Mouse (Mus musculus) spleen, postnatal 36 days (tissue): ENCODE data around the gene Zfp804a.

Source experiments
- DNase-seq, 2 experiments: peaks; one replicate each; pipeline ENCODE4 v3.0.0; 2022; ENCODE audit warnings: low spot score in 2 of 2, mixed read lengths in 1 of 2

Gene Zfp804a

DNA sequence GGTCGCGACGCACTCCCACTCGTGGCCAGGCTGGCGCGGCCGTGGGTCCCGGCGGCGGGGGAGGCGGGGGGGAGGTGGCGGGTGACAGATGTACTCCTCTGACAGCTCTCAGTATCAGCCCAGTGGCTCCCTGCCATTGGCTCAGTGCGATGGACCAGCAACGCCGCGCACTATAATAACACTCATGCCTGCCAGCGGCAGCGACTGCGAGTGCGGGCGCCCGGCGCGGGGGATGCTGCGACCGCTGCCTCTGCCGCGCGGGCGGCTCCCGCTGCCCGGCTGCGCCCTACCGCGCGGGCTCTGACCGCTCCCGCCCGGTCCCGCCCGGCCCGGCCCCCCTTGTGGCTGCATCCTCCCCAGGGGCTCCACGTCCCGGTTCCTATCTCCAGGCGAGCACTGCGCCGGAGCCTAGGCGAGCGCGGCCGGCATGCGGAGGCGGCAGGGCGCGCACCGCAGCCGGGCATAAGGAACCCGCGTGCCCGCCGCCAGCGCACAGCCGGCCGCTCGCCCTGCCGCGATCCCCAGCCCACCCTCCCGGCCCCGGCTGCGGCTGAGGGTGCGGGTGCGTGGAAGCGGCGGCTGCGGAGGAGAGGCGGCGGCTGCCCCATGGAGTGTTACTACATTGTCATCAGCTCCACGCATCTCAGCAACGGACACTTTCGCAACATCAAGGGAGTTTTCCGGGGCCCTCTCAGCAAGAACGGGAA, at the start of gene Zfp804a:
Gene Zfp804a (plus strand): TSS at position 38 of the 707 bp plus-strand sequence.
- DNase-seq = no peak

DNA sequence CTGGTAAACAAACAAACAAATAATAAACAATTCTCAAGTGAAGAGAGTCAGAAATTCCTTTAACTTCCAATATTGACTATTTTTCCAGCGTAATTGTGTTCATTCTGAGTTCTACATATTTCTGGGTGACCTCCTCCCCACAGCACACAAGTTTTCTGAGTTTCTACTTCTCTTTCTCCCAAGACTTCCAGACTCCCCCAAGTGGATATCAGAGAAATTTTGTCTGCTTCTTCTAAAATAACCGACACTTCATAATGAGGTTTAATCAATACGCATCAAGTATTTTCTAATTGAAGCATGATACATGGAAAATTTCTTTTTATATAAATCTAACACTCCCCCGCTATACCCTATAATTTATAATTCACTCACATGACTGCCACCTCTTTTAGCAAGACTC, 1.4 kb upstream of the Zfp804a start:
- no peak for DNase-seq

DNA sequence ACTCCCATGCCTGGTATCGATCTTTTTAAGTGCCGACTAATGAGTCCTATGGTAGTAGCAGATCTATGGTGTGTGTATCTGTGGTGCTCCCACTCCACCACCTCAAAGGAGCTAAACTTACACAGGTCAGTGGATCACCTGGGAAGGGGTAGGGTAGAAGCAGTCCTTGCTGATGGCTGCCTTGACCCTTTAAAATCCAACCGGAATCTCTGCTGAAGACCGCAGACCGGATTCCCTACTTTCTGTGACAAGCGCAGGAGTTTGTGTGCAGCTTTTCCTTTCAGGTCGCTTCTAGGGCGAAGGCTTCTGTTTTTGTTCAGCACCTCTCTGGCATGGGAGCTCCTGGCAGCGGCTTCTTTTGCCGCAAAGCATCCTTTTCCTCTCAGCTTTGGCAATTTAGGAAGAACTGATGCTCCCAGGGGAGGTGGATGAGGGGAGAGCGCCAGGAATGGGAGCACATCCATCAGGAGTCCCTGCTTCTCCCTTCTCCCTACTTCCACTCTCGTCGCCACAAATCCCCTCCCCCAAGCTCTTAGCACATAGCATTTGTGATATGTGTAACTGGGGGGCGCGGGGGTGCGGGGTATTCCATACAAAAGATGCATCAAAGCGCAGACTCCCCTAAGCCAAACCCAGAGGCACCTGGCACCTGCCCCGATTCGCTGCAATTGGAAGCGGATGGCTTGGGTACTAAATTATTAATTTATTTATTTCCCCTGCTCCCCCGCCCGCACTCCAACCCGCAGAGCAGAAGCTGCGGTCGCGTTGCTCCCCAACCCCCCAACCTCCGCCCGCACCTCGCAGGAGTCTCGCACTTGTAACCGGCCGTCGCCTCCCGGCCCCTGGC, 461 bp upstream of the Zfp804a start:
- no peak for DNase-seq

DNA sequence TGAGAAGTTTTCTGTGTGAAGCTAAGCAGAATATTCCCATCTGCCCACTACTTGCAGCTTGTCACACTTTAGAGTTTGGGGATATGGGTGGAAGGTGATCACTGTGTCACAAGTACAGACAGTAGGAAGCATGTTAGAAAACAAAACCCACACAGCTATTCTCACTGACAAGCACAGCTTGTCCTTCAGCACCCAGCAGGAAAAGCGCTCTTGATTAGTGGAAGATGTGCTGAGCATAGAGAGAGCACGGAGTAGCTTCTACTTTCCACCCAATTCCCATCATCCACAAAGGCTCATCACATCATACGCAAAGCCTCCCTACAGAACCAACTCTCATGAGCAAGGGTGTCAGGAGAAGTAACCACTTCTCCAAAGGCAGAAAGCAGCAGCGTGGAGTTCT, 1.4 kb downstream of the Zfp804a start:
- no peak for DNase-seq

DNA sequence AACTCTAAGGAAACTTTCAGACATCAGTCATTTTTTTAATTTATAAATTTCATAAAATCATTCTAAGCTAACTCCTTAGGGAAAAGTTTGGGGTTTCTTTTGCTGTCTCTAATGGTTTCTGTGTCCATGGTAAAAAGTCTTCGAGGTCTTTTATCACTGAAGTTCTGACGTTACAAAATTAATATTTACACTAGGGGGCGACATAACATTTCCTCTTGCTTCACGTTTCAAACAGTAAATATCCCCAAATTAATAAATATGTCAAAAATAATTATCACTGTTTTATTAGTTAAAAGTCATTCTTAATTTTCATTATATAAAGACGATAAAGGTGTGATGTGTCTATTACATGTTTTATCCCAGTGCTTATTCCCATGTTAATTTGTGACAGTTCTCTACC, 11.6 kb downstream of the Zfp804a start:
- DNase-seq = no peak

DNA sequence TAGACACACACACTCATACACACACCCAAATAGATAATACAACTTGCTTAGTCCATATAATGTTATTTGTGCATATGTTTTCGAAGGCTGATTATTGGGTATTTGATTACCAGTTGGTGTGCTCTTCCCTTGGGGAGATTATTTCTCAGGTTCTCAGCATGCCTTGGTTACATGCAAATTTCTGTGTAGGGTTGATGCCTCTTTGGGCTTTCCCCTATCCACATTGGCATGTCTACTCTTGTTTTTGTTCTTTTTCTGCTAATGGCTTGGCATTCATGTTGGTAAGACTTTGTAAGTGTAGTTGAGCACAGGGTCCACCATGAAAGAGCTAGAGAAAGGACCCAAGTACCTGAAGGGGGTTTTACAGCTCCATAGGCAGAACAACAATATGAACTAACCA, 14.9 kb downstream of the Zfp804a start:
- no peak for DNase-seq

DNA sequence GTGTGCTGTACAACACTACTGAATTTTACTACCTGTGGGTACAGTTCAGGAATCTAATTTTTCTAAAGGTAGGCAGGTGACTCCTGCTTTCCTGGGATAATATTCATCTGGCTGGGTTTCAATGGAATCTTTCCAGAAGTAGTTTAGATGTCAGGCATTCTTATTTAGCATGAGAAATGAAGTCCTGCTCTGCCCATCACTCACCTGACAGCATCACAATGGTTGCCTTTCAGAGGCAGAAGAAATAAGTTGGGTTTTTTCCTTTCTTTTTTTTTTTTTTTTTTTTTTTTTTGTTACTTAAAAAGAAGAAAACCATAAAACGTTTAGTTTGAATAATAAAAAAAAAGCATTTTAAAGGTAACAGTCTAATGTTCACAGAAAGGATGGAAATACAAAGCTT, 16.1 kb downstream of the Zfp804a start:
- DNase-seq = no peak

DNA sequence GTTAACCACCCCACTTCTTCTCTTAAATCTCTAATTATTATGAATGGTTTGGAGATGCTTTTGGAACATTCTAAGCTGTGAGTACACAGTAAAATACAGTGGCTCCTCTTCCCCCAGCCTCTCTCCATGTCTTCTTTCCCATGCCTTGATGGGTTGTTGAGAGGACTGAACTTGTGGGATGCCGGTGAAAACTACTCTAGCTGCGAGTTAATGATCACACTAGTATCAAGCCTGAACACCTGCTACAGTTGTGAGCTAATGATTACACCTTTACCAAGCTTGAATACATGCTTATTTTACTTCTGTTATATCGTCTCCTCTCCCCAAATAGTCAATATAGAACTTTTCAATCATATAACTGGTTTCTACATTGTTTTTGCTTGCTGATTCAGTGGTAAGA, 23.9 kb downstream of the Zfp804a start:
- DNase-seq = no peak

DNA sequence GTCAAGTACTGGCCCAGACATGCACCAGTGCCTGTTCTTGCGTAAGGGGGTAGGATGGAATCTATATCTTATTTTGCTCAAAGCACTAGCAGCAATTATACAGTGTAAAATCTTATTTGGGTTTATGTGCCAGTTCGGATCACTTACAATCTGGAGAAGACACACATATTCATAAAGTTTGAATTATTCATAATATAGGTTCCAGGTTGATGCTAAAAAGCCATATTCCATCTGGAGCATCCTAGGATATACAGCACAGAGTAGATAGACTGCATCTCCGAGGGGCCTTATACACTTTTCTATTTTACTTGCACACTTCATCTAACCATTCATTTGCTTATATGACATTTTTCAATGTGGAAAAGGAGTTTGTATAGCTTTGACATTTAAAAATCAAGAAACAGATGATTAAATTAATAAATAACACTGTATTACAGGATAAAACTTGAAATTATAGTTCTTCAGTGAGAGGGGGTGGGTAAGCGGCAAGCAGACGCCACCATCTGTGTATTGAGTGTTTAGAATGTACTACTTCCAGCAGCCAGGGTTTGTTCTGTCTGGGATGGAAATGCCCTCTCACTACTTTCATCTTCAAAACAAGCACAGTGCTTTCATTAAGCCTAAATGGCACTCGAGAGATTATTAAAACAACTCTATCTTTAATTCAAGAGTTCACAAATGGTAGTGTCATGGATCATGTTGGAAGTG, 25.4 kb downstream of the Zfp804a start:
- DNase-seq = no peak

DNA sequence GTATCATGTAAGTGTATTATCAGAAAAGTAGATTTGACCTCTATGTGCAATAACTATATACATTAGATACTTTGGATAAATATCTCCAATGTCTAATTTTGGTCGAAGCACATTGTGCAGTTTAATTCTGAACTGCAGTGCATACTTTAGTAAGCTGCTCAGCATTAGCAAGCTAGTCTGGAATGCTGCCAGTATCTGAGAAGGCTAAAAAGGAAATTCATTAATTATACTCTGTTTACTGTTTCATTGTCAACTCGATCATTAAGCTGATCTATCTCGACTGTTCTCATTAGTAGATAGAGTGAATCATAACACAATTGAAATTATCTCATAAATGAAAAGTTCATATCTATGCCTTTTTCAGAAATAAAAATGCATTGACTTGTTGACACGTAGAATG, 27.7 kb downstream of the Zfp804a start:
- no peak for DNase-seq

DNA sequence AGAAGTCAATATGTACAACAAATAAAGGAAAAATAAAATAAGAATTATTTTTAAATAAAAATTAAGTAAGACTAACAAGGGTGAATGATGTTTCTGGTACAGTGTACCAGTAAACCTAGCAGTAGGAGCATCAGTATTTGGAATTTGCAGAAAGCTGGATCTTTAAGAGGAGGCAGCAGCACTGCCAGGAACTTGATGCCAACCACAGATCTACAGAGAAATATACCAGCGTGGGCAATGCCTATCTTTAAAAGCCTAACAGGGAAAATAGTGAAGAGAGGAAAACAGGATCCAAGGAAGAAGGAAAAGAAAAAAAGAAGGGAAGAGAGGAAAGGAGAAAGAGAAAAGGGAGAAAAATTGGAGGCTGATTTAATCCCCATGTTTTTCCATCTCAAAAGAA, 60.1 kb downstream of the Zfp804a start:
- DNase-seq = no peak

DNA sequence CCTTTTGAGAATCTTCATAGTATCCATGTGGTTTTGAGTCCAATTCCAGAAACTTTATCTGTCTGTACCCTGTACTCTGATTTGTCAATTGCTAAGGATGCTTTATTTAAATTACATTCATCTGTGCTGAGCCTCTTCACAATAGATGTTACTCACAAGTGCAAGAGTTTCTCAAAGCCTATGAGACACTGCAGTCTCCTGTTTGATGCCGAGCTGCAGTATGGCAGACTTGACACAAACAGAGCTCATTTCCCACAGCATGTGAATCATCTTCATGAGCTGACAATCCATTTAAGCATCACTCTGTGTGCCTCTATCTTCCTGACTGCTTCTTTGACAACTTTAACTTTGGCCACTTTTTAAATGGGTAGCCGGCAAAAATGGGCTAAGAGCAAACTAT, 60.6 kb downstream of the Zfp804a start:
- DNase-seq = no peak

DNA sequence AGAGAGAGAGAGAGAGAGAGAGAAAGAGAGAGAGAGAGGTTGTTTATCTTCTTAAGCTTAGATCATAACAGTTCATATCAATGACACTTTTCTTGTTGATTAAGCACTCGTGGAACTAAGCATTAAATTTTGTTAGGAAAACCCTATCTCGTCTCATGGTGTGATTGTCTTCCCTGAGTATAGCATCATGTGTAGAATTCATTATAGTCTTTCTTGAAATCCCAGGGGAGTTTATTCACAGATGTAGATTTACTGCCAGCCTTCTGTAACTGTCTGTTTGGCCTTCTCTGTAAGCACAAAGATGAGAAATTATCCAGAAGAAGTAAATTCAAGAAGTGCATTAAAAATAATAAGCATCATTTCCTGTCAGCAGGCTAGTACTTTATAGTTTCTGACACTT, 66.6 kb downstream of the Zfp804a start:
- no peak for DNase-seq

DNA sequence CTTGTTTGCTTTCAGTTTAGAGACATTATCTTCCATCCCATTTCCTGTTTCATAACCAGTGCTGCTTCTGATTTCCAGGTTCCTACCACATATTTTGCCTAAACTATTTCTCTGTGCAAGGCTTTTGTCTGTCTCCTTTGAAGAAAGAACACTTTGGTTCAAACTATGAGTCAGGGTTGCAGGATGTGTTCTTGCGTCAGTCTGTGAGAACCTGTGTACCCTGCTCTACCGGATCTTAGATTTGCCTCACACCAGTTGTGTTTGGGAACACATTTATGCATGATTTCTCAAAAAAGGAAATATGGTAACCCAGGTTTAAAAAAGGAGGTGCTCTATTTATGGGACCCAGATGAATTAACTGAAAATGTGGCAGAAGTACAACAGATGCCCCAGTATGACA, 125.7 kb downstream of the Zfp804a start:
- no peak for DNase-seq

DNA sequence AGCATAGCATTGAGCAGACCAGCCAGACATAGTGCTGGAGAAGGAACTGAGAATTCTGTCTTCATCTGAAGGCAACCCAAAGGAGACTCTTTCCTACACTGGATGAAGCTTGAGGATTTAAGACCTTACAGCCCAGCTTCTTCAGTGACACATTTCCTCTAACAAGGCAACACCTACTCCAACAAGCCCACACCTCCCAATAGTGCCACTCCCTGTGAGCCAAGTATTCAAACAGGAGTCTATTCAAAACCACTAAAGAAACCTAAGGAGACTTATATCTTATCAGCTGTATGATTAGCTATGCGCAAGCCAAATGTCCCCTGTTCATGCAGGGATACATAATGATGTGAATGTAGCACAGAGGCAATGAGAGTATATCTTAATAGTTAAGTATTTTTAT, 128.0 kb downstream of the Zfp804a start:
- DNase-seq = no peak

DNA sequence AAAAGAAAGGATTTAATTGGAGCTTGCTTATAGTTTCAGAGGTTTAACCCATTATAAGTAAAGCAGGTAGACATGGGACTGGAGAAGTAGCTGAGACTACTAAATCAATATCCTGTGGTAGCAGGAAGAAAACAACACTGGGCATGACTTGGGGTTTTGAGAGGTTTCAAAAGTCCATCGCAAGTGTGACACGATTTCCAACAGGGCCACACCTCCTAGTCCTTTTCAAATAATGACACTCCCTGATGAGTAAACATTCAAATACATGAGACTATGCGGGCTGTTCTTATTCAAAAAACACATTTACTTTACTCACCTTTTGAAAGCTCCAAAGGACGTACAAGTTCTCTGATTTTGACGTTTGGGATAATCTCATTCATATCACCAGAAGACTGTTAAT, 146.9 kb downstream of the Zfp804a start:
- DNase-seq = no peak

DNA sequence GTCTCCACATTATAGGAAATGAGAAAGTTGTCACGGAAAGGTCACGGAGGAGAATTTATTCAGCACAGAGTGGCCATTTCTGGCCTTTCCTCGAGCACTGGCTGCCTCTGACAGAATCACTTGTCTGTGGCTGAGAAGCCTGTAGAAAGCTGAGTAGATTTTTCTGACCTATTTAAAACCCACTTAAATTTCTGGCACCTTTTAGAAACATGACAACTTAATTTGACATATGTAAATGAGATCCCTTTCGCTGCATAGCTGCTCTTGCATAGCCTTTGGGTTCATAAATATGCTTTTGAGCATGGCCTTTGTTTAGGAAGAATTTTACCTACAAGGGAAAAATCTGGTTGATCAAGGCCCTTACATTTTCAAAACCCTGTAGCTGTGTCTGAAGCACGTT, 147.6 kb downstream of the Zfp804a start:
- no peak for DNase-seq

DNA sequence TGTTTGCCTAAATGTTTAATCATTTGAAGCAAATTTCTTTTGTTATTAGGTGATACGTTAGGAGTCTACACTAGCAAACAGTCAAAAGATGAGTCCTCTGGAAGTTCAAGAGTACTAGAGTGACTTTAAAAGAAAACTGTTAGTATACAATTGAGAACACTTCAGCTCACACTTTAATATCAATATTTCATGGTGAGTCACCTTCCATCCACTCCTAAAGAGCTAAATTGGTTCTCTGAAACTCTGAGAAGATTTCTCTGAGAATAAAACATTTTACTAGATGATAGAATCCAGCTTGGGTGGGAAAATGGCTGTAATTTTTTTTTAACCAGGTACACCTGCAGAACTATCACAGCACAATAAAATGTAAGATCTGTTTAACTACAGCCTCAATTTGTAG, 157.6 kb downstream of the Zfp804a start:
- DNase-seq = no peak

DNA sequence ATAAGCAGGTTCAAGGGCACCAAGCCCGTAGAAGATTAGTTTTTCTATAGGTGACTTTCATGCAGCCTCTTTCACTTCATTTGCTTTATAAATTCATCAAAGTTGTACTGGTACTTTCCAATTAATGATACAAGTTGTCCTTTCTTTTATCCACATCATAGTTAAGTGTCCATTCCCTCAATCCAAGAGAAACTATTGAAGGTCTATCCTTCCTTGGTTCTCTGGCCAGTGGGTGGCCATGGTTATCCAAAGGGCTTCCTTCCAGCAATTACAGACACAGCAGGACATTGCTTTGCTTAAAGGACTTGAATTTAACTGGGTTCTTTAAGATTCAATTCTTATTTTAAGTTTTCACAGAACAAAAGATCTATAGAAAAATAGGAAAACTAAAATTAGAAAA, 158.9 kb downstream of the Zfp804a start:
- DNase-seq = no peak

DNA sequence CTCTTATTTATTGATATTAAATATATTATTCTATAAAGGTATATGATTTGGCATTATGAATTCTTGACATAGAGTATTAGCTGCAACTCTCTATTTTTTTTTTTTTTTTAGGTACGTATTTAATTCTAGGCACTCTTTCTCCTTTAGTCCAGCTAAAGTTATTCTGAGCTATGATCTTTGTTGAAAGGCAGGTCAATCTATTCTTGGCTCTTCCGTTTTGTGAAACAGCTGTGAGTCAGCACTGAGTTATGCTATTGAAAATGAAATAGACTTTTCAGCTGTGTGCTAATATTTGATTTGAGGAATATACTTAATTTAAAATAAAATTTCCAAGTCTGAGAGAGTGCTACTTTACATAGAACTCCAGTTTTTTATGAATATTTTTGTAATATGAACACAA, 164.9 kb downstream of the Zfp804a start:
- no peak for DNase-seq

DNA sequence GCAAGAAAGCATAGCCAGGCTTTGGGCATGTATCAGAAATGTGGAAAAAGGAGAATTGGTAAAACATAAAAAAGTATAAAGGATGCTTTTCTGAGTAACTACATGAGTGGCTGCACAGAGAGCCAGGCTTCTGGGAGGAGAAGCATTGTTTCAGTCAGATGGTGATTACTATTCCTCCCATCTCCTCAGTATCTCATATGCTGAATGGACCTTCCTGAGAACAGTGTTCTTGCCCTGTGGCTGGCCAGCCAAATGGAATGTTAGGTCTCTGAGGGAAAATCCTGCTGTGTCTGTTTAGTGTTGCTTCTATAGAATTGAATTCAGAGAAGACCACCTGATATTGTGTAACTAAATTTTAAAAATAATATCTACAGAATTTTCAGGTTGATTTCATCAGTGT, 193.0 kb downstream of the Zfp804a start:
- no peak for DNase-seq

DNA sequence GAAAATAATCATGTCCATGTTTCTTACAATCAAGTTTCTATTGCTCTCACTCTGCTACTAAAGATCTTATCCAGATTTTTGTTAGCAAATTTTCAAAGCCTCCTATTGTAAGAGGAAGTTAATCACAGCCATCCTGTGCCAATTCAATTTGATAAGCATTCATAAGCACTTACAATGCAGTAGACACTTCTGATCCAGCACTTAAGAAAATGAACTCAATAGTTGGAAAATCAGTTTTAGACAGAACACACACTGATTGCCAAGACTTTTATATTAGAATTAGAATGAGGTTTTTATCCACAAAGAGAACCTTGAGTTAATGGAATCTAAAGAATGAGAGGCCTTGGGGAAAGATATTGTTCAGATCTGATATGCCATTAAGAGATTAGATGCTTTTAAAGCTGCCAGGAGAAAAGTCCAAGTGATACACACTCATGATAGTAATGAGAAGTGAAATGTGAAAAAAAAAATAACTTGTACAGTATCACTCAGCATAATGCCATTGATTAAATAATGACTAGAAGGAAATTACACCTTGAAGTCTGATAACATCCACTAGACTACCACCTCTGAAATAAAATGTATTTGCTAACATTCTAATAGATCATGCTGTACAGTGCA, 194.0 kb downstream of the Zfp804a start:
- DNase-seq = no peak
